Mouse (Mus musculus) thymus, adult 2 months (tissue): ENCODE results near the gene Eefsec. TPM values are rescaled to one million over a fixed set of nuclear protein-coding genes. Genes with fewer than 3 reads are reported as not detected.
A peak's percentile ranks its signal among the peaks of the same experiment; 100 is the strongest.

Experiments
- DNase-seq: peaks from one replicate; pipeline ENCODE4 v3.0.0; 2021
- H3K27ac ChIP-seq: fragments of 200-500 bp; 2 replicates; pipeline ENCODE4 v1.5.1; 2012; ENCODE audit warnings: low read length, control low read depth; ENCODE audit not compliant: control insufficient read depth, insufficient read depth
- H3K27me3 ChIP-seq: fragments of 200-500 bp; 2 replicates; pipeline ENCODE4 v1.6.1; 2012; ENCODE audit warnings: mild to moderate bottlenecking, low read length, moderate library complexity, mixed read lengths; ENCODE audit not compliant: control insufficient read depth, insufficient read depth
- H3K36me3 ChIP-seq: fragments of 200-500 bp; 2 replicates; pipeline ENCODE4 v1.6.1; 2012; ENCODE audit warnings: mild to moderate bottlenecking, low read length, moderate library complexity; ENCODE audit not compliant: control insufficient read depth, insufficient read depth
- H3K4me1 ChIP-seq: fragments of 200-500 bp; replicated peaks from 2 replicates; pipeline ENCODE4 v1.6.1; 2012; ENCODE audit warnings: low read length; ENCODE audit not compliant: control insufficient read depth, insufficient read depth
- H3K4me3 ChIP-seq: fragments of 200-500 bp; 2 replicates; pipeline ENCODE4 v1.5.1; 2012; ENCODE audit warnings: mild to moderate bottlenecking, low read length, control low read depth, moderate library complexity; ENCODE audit not compliant: control insufficient read depth, insufficient read depth
- CTCF ChIP-seq: fragments of 200-500 bp; IDR thresholded peaks from 2 replicates; pipeline ENCODE4 v1.5.1; 2012; ENCODE audit warnings: mild to moderate bottlenecking, control low read depth, low read length, moderate library complexity, borderline replicate concordance; ENCODE audit not compliant: control insufficient read depth, poor library complexity, insufficient read depth; ENCODE audit errors: extremely low read depth
- POLR2A ChIP-seq: fragments of 200-500 bp; IDR thresholded peaks from 2 replicates; pipeline ENCODE4 v1.6.1; 2012; ENCODE audit warnings: mild to moderate bottlenecking, low read length, control low read depth, moderate library complexity; ENCODE audit not compliant: control insufficient read depth, poor library complexity, insufficient read depth; ENCODE audit errors: extremely low read depth
- WGBS: fragments of 180-500 bp; shearing (Covaris S2); methylation state at CpG from one replicate; pipeline ENCODE4 v1.1.7; 2018; 5-methylcytosine and 5-hydroxymethylcytosine counted together
- polyA plus RNA-seq: library from polyadenylated mRNA; depleted of rRNA; stranded (reverse); fragments of >200 nt; gene quantifications from 2 replicates; pipeline ENCODE4 v1.2.3, GENCODE M21; 2012

The Eefsec gene
- polyA plus RNA-seq, 1 experiment = 79.5 TPM

DNA sequence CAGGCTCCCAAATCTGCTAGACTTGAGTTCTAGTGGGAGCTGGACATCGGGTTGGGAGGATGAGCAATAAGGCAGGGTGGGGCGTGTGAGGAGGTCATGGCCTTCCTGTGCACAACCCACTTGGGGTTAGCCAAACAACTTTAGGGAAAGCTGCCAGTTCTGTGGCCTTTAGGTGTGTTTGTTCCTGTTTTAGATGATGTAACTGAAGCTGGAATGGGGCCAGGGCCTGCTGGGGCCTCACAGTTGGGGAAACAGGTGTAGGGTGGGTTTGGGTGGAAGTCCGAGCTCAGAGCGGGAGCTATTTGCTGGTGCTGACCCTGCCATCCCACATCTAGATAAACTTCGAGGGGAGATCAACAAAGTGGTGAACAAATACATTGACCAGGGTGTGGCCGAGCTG lies 39.0 kb upstream of the Eefsec start:
- TF ChIP-seq POLR2A (no peak), CTCF (no peak)
- peaks cover 47% of the 10 kb centered on the region for H3K36me3 ChIP-seq
- no peak overlapping the region for H3K4me3 ChIP-seq
- H3K4me1 ChIP-seq = no peaks in the 10 kb centered on the region
- WGBS = 81% methylated on average over 6 of the region's 6 CpGs
- no peaks in the 10 kb centered on the region for H3K27me3 ChIP-seq
- no peak overlapping the region for H3K27ac ChIP-seq
- DNase-seq = no peak

GRCm38 (mm10) chr6:88483913-88484312 lies 37.6 kb upstream of the Eefsec start:
- no peak for TF ChIP-seq CTCF
- Histone ChIP-seq H3K36me3 (peaks cover 57% of the 10 kb centered on the region), H3K27ac (no peak overlapping the region), H3K4me1 (no peaks in the 10 kb centered on the region), H3K4me3 (no peak overlapping the region), H3K27me3 (no peaks in the 10 kb centered on the region)
- DNase-seq = no peak

GRCm38 (mm10) chr6:88483111-88483510 lies 36.8 kb upstream of the Eefsec start:
- Histone ChIP-seq H3K4me1 (no peaks in the 10 kb centered on the region), H3K36me3 (peaks cover 61% of the 10 kb centered on the region), H3K4me3 (no peak overlapping the region), H3K27ac (no peak overlapping the region), H3K27me3 (no peaks in the 10 kb centered on the region)
- 75% methylated on average over 7 of the region's 7 CpGs for WGBS
- TF ChIP-seq CTCF (no peak), POLR2A (no peak)
- no peak for DNase-seq

DNA sequence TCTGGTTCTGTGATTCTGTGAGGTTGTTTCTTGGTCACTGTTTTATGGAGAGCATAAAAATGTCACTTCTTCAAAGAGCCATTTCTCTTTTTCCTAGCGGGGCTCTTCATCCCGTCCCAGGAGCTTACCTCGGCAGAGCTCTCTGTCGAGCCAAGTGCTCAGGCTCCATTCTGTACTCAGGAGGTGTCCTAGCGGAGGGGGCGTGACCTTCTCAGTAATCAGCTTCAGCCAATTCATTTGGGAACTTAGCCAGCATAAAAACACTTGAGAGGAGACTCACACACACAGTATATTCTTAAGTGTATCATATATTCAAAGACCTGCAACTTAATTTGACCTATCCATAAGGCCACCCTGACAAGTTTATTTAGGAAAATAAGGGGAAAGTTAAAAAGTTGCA lies 34.1 kb upstream of the Eefsec start:
- WGBS = 93% methylated on average over 6 of the region's 6 CpGs

GRCm38 (mm10) chr6:88469878-88470277 lies 23.5 kb upstream of the Eefsec start:
- H3K27me3 ChIP-seq = no peaks in the 10 kb centered on the region
- H3K27ac ChIP-seq = no peak overlapping the region
- WGBS = 74% methylated on average over 6 of the region's 6 CpGs
- peaks cover 21% of the 10 kb centered on the region; the same call in 1 of the 2 replicates for H3K36me3 ChIP-seq
- H3K4me1 ChIP-seq = 0 out of 2 replicates have a peak, but pooled peaks cover 3% of the 10 kb centered on the region
- H3K4me3 ChIP-seq = no peak overlapping the region
- TF ChIP-seq CTCF = no peak
- TF ChIP-seq POLR2A = no peak
- DNase-seq = no peak

More for the DNA sequence above, 34.1 kb upstream of the Eefsec start:
- no peaks in the 10 kb centered on the region for H3K4me1 ChIP-seq
- H3K36me3 ChIP-seq = peaks cover 67% of the 10 kb centered on the region
- no peak overlapping the region for H3K27ac ChIP-seq
- DNase-seq = no peak
- no peak overlapping the region for H3K4me3 ChIP-seq
- no peaks in the 10 kb centered on the region; the same call in 1 of the 2 replicates for H3K27me3 ChIP-seq
- TF ChIP-seq CTCF = no peak
- no peak for TF ChIP-seq POLR2A

DNA sequence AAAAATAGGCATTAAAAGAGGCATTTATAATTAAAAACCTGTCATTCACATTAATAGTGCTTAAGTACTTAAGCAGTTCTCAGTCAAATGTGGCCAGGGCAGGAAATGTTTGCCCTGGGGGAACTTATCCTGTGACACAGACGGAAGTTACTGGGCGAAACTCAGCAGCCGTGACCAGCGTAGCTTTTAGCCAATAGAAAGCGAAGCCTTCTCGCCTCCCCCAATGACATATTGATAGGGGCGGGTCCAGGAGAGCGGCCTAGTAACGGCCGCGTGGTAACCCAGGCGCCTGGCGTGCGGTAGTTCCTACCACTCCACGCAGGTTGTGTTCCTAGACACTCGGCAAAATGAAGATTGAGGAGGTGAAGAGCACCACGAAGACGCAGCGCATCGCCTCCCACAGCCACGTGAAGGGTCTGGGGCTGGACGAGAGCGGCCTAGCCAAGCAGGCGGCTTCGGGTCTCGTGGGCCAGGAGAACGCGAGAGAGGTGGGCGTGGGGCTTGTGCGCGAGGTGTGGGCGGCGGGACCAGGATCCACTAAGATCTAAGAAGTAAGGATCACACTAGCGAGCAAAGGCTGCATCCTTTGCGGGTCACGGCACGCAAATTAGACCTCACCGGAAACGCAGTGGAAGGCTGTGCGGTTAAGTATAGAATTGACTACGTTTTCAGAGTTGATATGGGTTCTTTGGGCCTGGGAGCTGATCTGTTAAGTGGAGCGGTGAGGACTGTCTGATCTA lies 19.0 kb upstream of the Eefsec start, which contains the start of gene Ruvbl1:
TSS of gene Ruvbl1 (plus strand) at position 229 of the 740 bp plus-strand sequence.
- Histone ChIP-seq H3K36me3 (peaks cover 15% of the 10 kb centered on the region; the same call in 1 of the 2 replicates), H3K4me3 (peak within 1 kb of the TSS; percentile 79), H3K4me1 (0 out of 2 replicates have a peak, but pooled peaks cover 3% of the 10 kb centered on the region), H3K27ac (no peak within 1 kb of the TSS), H3K27me3 (no peaks in the 10 kb centered on the region)
- WGBS = under 1% methylated on average over 42 of the region's 42 CpGs
- TF ChIP-seq CTCF = 0 out of 2 replicates have a peak, but pooled peaks have one; percentile 21
- peak; percentile 36; the same call in 1 of the 2 replicates for TF ChIP-seq POLR2A
- peak; percentile 91 for DNase-seq

GRCm38 (mm10) chr6:88454545-88454944 lies 8.2 kb upstream of the Eefsec start:
- no peak for DNase-seq

More at GRCm38 (mm10) chr6:88454545-88454944, 8.2 kb upstream of the Eefsec start:
- 95% methylated on average over 2 of the region's 2 CpGs for WGBS
- Histone ChIP-seq H3K4me3 (no peak overlapping the region), H3K36me3 (no peaks in the 10 kb centered on the region), H3K27ac (no peak overlapping the region), H3K4me1 (no peaks in the 10 kb centered on the region), H3K27me3 (no peaks in the 10 kb centered on the region)
- TF ChIP-seq POLR2A (no peak), CTCF (no peak)
